8 mouse cellular contexts compared by ENCODE assay signal in the genomic region with DNA sequence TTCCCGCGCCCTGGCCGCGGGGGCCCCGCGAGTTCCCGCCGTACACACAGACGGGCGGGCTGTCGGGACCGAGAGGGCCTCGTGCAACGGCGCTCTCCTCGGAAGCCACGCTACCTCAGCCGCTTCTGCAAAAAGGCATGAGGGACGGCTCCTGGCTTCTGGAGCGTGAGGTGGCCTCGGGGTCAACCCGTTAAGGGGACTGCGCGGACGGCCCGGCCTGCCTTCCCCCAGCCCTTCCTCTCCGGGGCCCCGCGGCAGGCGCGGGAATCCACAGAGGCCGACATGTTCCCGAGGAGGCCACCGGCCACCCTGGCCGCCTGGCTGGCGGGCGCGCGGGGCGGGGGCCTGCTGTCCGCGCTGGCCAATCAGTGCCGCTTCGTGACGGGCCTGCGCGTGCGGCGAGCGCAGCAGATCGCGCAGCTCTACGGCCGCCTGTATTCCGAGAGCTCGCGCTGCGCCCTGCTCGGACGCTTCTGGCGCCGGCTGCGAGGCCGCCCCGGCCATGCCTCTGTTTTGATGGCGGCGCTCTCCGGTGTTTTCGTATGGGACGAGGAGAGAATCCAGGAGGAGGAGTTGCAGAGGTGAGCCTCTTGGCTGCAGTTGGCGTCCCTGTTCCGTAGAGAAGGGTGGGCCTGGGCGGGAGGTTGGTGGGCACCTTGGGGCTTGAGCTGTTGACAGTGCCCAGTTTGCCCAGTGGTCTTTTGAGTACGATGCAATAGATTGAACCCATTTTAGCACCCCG. TPM values are rescaled to one million over a fixed set of nuclear protein-coding genes. Genes with fewer than 3 reads are reported as not detected.
DNase-seq lines count a peak whose midpoint lies in the region; ATAC-seq and TF ChIP-seq lines count a peak whose summit lies in the region.

No protein-coding gene starts in this region.

- peak overlapping the region; percentile 78 for H3K4me3 ChIP-seq in embryonic facial prominence, embryonic 14.5 days (ENCODE audit: low read depth, low read length)
- H3K4me3 ChIP-seq in limb, embryonic 13.5 days, result peak overlapping the region; percentile 95
- peak overlapping the region; percentile 62 for H3K4me3 ChIP-seq in midbrain, embryonic 15.5 days
- H3K4me3 ChIP-seq in spleen, adult 2 months (ENCODE audit: extremely low read depth, insufficient read depth, insufficient read length), result peak overlapping the region; percentile 77

- no peaks in the 10 kb centered on the region for H3K9me3 ChIP-seq in embryonic facial prominence, embryonic 14.5 days (ENCODE audit: control insufficient read depth, low read length)
- no peaks in the 10 kb centered on the region for H3K9me3 ChIP-seq in limb, embryonic 13.5 days
- no peaks in the 10 kb centered on the region for H3K9me3 ChIP-seq in midbrain, embryonic 15.5 days

- 0 out of 2 replicates have a peak, but pooled peaks cover 5% of the 10 kb centered on the region for H3K36me3 ChIP-seq in embryonic facial prominence, embryonic 14.5 days (ENCODE audit: control insufficient read depth, insufficient read depth, low read length)
- peaks cover 10% of the 10 kb centered on the region for H3K36me3 ChIP-seq in limb, embryonic 13.5 days
- H3K36me3 ChIP-seq in midbrain, embryonic 15.5 days (replicated peaks), result no peaks in the 10 kb centered on the region
- no peaks in the 10 kb centered on the region for H3K36me3 ChIP-seq in spleen, adult 2 months (ENCODE audit: control insufficient read depth, insufficient read depth, low read length)

- peak; percentile 92 for DNase-seq in 3134 (ENCODE audit: extremely low read depth, insufficient read length, low spot score)
- DNase-seq in adrenal gland, postnatal 36 days, result peak; percentile 94 to 95
- DNase-seq in embryonic facial prominence, embryonic 14.5 days (ENCODE audit: low spot score), result peak; percentile 92
- DNase-seq in heart, adult 9 months (ENCODE audit: low spot score in 2 of 2), result peak; percentile 88 to 91
- peak; percentile 86 for DNase-seq in kidney, adult 9 months
- peak; percentile 74 to 84 for DNase-seq in spleen, adult 2 months (ENCODE audit: low read depth in 1 of 2, low spot score in 2 of 2)

- TF ChIP-seq CTCF in spleen, adult 2 months (IDR thresholded peaks at IDR 0.05; ENCODE audit: extremely low read depth, insufficient read depth, insufficient read length, insufficient replicate concordance), result no peak

- H3K27ac ChIP-seq in embryonic facial prominence, embryonic 14.5 days (replicated peaks; ENCODE audit: low read depth, low read length), result peak overlapping the region; percentile 88
- H3K27ac ChIP-seq in limb, embryonic 13.5 days, result peak overlapping the region; percentile 95
- H3K27ac ChIP-seq in midbrain, embryonic 15.5 days, result peak overlapping the region; percentile 85
- H3K27ac ChIP-seq in spleen, adult 2 months (ENCODE audit: insufficient read depth, low read length), result peak overlapping the region; percentile 87

- H3K27me3 ChIP-seq in embryonic facial prominence, embryonic 14.5 days (replicated peaks; ENCODE audit: control insufficient read depth, insufficient read depth, low read length), result no peaks in the 10 kb centered on the region
- H3K27me3 ChIP-seq in limb, embryonic 13.5 days, result no peaks in the 10 kb centered on the region
- no peaks in the 10 kb centered on the region for H3K27me3 ChIP-seq in midbrain, embryonic 15.5 days (replicated peaks)
- H3K27me3 ChIP-seq in spleen, adult 2 months (ENCODE audit: control insufficient read depth, insufficient read depth, low read length), result no peaks in the 10 kb centered on the region

- H3K9ac ChIP-seq in embryonic facial prominence, embryonic 14.5 days (ENCODE audit: low read depth, low read length), result peak overlapping the region; percentile 81
- H3K9ac ChIP-seq in limb, embryonic 13.5 days, result peak overlapping the region; percentile 91
- H3K9ac ChIP-seq in midbrain, embryonic 15.5 days, result peak overlapping the region; percentile 59

- under 1% methylated on average over 46 of the region's 75 CpGs for WGBS in embryonic facial prominence, embryonic 14.5 days
- WGBS in limb, embryonic 13.5 days, result 1% methylated on average over 59 of the region's 75 CpGs
- under 1% methylated on average over 62 of the region's 75 CpGs for WGBS in midbrain, embryonic 15.5 days
- WGBS in spleen, adult 2 months, result 1% methylated on average over 73 of the region's 75 CpGs

- H3K4me2 ChIP-seq in embryonic facial prominence, embryonic 14.5 days (ENCODE audit: low read depth, low read length), result peak overlapping the region; percentile 81
- peak overlapping the region; percentile 72 for H3K4me2 ChIP-seq in limb, embryonic 13.5 days (replicated peaks)
- H3K4me2 ChIP-seq in midbrain, embryonic 15.5 days, result peak overlapping the region; percentile 85

- peak; percentile 12 for TF ChIP-seq POLR2A in spleen, adult 2 months (IDR thresholded peaks at IDR 0.05; ENCODE audit: low read depth, low read length)

- peak; percentile 96 for ATAC-seq in embryonic facial prominence, embryonic 14.5 days (ENCODE audit: low read depth)
- ATAC-seq in limb, embryonic 13.5 days (ENCODE audit: low FRiP score, low read depth), result peak; percentile 94
- peak; percentile 97 for ATAC-seq in midbrain, embryonic 15.5 days (replicated peaks)

- peaks cover 4% of the 10 kb centered on the region; the same call in 1 of the 2 replicates for H3K4me1 ChIP-seq in embryonic facial prominence, embryonic 14.5 days (ENCODE audit: control insufficient read depth, insufficient read depth, low read length)
- peaks cover 16% of the 10 kb centered on the region for H3K4me1 ChIP-seq in limb, embryonic 13.5 days
- peaks cover 26% of the 10 kb centered on the region for H3K4me1 ChIP-seq in midbrain, embryonic 15.5 days
- peaks cover 8% of the 10 kb centered on the region; the same call in 1 of the 2 replicates for H3K4me1 ChIP-seq in spleen, adult 2 months (ENCODE audit: control insufficient read depth, insufficient read depth, insufficient read length)

RNA-seq across cellular contexts. Expression of a gene that starts 0.5 kb away (rescaled TPM):
- total RNA-seq in adrenal gland, postnatal 36 days (2021), result 100 to 1,000 TPM; 104 to 112 TPM
- polyA plus RNA-seq in embryonic facial prominence, embryonic 14.5 days (2014; fragmentation: Nextera tagmentation; extraction: Ambion mirVana), result 81.0 and 85.5 TPM in 2 replicates
- polyA plus RNA-seq in limb, embryonic 13.5 days (2015; fragmentation: Nextera tagmentation; extraction: Ambion mirVana), result 63.8 and 64.1 TPM in 2 replicates
- polyA plus RNA-seq in midbrain, embryonic 15.5 days (2015; fragmentation: Nextera tagmentation; extraction: Ambion mirVana), result 90.8 and 94.4 TPM in 2 replicates
- 22.2 and 33.5 TPM in 2 replicates for polyA plus RNA-seq in spleen, adult 2 months (2012; rRNA removed)

RNA-seq across cellular contexts. Expression of a gene that starts 22.8 kb away (rescaled TPM):
- total RNA-seq in adrenal gland, postnatal 36 days (2021), result 10 to 100 TPM; 69.4 to 93.4 TPM
- polyA plus RNA-seq in embryonic facial prominence, embryonic 14.5 days (2014; fragmentation: Nextera tagmentation; extraction: Ambion mirVana), result 25.6 and 25.9 TPM in 2 replicates
- polyA plus RNA-seq in limb, embryonic 13.5 days (2015; fragmentation: Nextera tagmentation; extraction: Ambion mirVana), result 30.8 and 32.2 TPM in 2 replicates
- polyA plus RNA-seq in midbrain, embryonic 15.5 days (2015; fragmentation: Nextera tagmentation; extraction: Ambion mirVana), result 55.2 and 57.2 TPM in 2 replicates
- polyA plus RNA-seq in spleen, adult 2 months (2012; rRNA removed), result 59.9 and 88.7 TPM in 2 replicates

RNA-seq across cellular contexts. Expression of a gene that starts 22.9 kb away (rescaled TPM):
- 100 to 1,000 TPM; 113 to 147 TPM for total RNA-seq in adrenal gland, postnatal 36 days (2021)
- 58.5 and 60.5 TPM in 2 replicates for polyA plus RNA-seq in embryonic facial prominence, embryonic 14.5 days (2014; fragmentation: Nextera tagmentation; extraction: Ambion mirVana)
- 65.6 and 67.2 TPM in 2 replicates for polyA plus RNA-seq in limb, embryonic 13.5 days (2015; fragmentation: Nextera tagmentation; extraction: Ambion mirVana)
- 56.9 and 62.6 TPM in 2 replicates for polyA plus RNA-seq in midbrain, embryonic 15.5 days (2015; fragmentation: Nextera tagmentation; extraction: Ambion mirVana)
- polyA plus RNA-seq in spleen, adult 2 months (2012; rRNA removed), result 43.6 and 43.8 TPM in 2 replicates

Comparison
In these comparisons a context has a peak if more than half of its experiments do, and no peak if none do; other contexts are left out.
1. Peak in every context shown above with its lines: DNase-seq, ATAC-seq, H3K4me3 ChIP-seq and H3K27ac ChIP-seq.